Mouse (Mus musculus) C2C12 (cell line): ENCODE measurements around the gene Rps6ka5.

Experiments used
- CTCF ChIP-seq: IDR thresholded peaks from one replicate; pipeline ENCODE4 v1.5.1; 2011; ENCODE audit not compliant: control insufficient read depth, insufficient read depth, insufficient read length
- MAX ChIP-seq: IDR thresholded peaks from one replicate; pipeline ENCODE4 v1.6.1; 2011; ENCODE audit warnings: mild to moderate bottlenecking, control low read depth

DNA sequence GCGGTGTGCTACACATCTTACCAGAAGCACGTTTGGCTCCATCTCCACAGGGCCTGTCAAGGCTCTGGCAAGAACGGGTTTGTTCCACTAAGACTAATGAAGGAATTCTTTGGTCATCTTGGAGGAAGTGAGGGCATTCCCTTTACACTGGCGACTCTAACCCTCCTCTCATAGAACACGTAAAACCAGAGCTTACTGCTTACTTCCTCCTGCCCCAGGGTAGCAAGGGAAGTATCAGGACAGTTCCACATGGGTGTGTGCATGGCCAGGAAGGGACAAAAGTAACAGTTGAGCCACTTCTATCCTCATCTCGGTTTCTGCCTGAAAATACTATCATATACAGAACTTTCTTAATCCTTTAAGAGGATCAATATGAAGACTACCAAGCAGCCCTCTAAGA lies 158.7 kb downstream of the Rps6ka5 start:
- TF ChIP-seq CTCF (no peak), MAX (no peak)
